Mouse (Mus musculus) B cell, adult 62 days (primary cell): ENCODE data around the gene Memo1. TPM values are rescaled to one million over a fixed set of nuclear protein-coding genes. Genes with fewer than 3 reads are reported as not detected.

ENCODE experiments used
- total RNA-seq: library from RNA; stranded (reverse); gene quantifications from 4 replicates; pipeline ENCODE4 v1.2.4, GENCODE M21; 2023

Memo1 gene
- 31.8 to 38.7 TPM (median 34.2 TPM) in 4 replicates for total RNA-seq

DNA sequence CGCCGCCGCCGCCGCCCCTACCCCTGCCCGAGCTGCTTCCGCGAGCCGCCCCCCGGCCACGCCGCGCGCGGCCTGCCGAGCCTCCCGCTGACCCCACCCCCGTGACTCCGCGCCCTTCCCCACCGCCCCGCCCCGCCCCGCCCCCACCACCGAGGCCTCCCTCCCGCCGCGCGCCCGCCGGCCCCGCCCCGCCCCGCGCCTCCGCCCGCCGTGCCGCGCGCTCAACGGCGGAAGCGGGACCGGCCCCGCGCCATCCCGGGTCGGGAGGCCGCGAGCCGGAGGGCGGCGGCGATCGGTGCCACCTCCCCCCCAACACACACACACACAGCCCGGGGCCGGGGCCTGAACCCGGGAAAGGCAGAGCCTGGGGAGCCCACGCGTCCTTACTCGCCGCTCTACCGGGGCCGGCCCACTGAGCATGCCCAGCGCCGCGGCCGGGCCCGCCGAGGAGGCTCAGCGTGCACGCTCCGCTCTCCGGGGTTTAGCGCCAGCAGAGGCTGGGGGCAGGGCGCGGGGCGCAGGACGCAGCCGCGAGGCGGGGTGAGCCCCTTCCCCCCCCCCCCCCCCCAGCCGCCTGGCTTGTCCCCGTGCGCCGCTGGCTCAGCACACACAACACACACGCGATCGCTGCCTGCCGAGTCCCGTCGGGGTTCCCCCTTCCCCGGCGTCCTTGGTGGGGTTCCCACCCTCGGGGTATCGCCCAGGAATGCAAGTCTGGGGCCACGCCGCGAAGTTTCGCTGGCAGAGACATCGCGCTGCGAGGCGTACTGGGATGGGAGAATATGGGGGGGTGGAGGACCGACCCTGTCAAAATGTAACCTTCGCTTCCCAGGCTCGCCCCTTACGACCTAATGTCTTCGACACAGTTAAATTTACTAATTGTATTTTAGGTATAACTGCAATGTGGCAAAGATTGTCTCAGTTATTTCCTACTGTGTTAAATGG is at the start of gene Memo1:
TSS of gene Memo1 (minus strand) at position 496 of the 945 bp plus-strand sequence.

DNA sequence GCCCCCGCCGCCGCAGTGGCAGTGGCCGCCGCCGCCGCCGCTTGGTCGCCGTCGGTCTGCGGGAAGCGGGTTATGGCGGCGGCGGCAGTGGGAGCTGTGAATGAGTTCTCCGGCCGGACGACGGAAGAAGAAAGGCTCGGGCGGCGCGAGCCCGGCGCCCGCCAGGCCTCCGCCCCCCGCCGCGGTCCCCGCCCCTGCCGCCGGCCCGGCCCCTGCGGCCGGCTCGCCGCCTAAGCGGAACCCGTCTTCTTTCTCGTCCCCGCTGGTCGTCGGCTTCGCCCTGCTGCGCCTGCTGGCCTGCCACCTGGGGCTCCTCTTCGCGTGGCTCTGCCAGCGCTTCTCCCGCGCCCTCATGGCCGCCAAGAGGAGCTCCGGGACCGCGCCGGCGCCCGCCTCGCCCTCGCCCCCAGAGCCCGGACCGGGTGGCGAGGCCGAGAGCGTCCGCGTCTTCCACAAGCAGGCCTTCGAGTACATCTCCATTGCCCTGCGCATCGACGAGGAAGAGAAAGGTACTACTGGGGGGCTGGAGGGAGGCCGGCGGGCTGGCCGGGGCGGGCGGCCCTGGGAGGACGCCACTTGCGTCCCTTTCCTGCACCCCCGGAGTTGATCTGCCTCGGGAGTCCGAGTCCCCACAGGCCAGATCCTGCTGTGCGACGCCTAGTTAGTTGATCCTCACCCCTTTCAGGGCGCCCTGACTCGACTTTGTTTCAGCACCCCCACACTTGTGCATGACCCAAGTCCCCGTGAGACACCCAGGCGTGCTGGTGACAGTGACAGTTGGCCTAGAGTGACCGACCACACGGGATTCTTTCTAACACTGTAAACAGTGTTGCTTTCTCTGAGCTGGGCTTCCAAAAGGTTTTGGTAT is 43.9 kb upstream of the Memo1 start, which contains the start of gene Spast:
TSS of gene Spast (plus strand) at position 51 of the 868 bp plus-strand sequence.

GRCm38 (mm10) chr17:74323844-74324243 is 28.5 kb upstream of the Memo1 start, which contains the start of gene Dpy30:
Gene Dpy30, minus strand, starts transcription at chr17:74323944.

Other genes with a start within 250 kb of the Memo1 start
- gene Srd5a2, start 247.6 kb downstream of the Memo1 start, total RNA-seq = not detected in 4 replicates
- 43.0 to 52.6 TPM (median 45.7 TPM) in 4 replicates for gene Dpy30, start 28.4 kb upstream of the Memo1 start, total RNA-seq
- gene Spast, start 43.5 kb upstream of the Memo1 start, total RNA-seq = 28.6 to 31.5 TPM (median 29.2 TPM) in 4 replicates
- 12.3 to 16.7 TPM (median 13.3 TPM) in 4 replicates for gene Slc30a6, start 100.1 kb upstream of the Memo1 start, total RNA-seq
- gene Nlrc4, start 163.6 kb upstream of the Memo1 start, total RNA-seq = 19.0 to 22.1 TPM (median 19.5 TPM) in 4 replicates
- gene Yipf4, start 194.0 kb upstream of the Memo1 start, total RNA-seq = 63.3 to 84.8 TPM (median 73.5 TPM) in 4 replicates
- gene Birc6, start 232.8 kb upstream of the Memo1 start, total RNA-seq = 222 to 226 TPM (median 226 TPM) in 4 replicates